Mouse (Mus musculus): ENCODE results near the gene Ifit1.
"Not testable (repeated sequence)": the region's sequence is repeated elsewhere in the genome, so short reads cannot be mapped to it uniquely, and the experiment has no call there.

The Ifit1 gene

DNA sequence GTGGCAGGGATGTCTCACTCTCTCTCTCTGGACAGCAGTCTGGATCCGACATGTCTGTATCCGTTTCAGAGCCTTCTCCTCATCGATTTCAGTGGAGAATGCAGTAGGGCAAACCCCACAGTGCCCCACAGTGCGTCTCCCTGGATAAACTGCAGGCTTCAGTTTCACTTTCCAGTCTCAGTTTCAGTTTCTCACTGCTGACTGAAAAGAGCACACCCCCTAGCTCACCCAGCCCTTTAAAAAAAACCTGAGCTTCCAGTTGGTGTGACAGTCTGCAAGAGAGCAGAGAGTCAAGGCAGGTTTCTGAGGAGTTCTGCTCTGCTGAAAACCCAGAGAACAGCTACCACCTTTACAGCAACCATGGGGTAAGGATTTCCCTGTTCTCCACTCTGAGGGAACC lies at the start of gene Ifit1, which contains the start of gene Ifit1bl2:
Ifit1 (plus strand) TSS at position 249 of the 400 bp plus-strand sequence.
Ifit1bl2 (minus strand) TSS at position 121 of the 400 bp plus-strand sequence.
- no peak for DNase-seq (ENCODE audit: low spot score in 2 of 2)

DNA sequence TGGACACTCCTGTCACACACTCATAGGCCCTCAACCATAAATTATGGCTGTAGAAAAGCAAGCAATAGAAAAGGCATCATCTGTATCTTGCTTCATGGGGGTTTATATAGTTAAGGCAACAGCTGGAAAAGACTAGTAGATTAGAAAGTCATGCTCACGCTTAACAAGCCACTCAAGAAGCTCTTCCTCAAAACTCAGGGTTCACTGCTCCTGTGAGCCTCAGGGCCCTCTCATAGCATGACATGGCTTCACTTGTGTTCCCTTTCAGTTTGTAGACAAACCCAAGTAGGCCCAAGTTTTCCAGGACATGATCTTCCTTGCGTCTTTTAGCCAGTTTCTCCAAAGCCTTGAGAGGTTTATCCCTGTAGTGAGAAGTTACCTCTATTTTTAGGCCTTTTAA lies 47.2 kb upstream of the Ifit1 start:
- DNase-seq (ENCODE audit: low spot score in 2 of 2): no peak

DNA sequence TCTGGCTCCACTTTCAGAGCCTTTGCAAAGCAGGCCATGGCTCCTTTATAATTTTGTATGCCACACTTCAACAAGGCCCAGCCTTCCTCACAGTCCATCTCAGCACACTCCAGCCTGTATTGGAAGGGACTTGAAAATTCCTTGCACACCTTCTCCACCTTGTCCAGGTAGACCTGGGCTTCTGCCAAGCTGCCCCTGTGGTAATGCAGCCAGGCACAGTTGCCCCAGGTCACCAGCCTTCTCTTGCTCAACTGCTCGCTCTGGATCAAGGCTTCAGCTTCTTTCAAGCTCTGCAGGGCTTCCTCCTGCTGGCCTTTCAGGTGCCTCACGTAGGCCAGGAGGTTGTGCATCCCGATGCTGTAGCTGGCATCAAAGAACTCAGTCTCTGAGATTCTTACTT lies 46.1 kb upstream of the Ifit1 start:
- DNase-seq (ENCODE audit: low spot score in 2 of 2): not testable (repeated sequence)

DNA sequence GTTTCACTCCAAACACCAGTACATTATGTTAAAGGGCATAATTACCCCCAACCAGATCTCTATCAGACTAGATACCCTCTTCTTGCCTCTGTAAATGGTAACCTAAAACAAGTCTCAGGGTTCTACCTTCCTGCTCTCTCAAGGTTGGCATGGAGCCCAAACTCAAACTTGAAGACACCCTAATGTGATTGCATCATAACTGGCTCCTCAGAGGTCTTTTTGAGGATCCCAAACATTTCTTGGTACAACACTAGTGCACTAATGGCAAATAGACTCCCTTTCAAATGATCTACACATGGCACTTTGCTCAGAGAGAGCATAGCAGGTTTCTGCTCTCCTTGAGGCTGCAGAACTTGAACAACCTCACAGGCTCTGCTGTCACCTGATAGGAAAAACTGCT lies 43.9 kb upstream of the Ifit1 start:
- no peak for DNase-seq (ENCODE audit: low spot score in 2 of 2)

DNA sequence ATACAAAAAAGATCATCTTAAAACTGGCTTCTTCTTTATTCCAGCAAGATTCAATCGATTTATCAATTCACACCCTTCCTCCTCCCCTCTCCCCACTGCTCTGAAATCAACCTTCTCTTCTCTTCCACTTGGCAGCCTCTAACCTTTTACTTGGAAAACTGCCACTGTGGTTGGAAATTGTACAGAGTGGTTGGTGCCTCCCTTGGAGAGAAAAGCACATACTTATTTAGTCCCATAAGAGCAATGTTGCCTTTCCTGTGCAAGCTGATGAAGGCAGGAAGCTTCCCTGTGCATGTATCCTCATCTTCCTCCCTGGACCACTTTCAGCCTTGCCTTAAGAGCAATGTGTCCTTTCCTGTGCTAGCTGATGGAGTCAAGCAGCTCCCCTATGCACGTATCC lies 42.3 kb upstream of the Ifit1 start:
- peak in 1 of 2 experiments; percentile 62 for DNase-seq (ENCODE audit: low spot score in 2 of 2)

DNA sequence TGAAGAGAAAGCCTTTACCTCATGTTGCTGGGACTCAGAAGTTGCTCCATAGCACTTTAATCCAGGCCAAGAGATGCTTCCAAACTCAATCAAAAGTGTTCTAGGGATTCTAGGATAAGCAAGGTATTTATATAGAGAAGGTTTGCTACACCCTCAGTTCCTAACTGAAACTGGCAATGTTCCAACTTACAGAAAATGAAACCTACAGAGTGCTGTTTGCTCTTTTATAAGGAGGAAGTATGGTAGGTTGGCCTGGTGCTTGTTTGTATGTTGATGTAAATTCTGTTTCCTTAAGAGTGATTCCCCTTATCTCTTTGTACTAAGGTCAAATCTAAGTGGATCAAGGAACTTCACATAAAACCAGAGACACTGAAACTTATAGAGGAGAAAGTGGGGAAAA lies 41.4 kb upstream of the Ifit1 start:
- DNase-seq (ENCODE audit: low spot score in 2 of 2): not testable (repeated sequence)

DNA sequence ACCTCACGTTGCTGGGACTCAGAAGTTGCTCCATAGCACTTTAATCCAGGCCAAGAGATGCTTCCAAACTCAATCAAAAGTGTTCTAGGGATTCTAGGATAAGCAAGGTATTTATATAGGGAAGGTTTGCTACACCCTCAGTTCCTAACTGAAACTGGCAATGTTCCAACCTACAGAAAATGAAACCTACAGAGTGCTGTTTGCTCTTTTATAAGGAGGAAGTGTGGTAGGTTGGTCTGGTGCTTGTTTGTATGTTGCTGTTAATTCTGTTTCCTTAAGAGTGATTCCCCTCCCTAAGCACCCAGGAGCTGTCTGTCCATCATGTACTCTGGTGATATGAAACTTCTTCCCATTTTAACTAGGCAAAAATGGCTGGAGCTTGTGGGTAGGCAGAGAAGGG lies 38.8 kb upstream of the Ifit1 start, which contains the start of gene Ifit1bl1:
Ifit1bl1 (minus strand) TSS at position 69 of the 400 bp plus-strand sequence.
- not testable (repeated sequence) for DNase-seq (ENCODE audit: low spot score in 2 of 2)

DNA sequence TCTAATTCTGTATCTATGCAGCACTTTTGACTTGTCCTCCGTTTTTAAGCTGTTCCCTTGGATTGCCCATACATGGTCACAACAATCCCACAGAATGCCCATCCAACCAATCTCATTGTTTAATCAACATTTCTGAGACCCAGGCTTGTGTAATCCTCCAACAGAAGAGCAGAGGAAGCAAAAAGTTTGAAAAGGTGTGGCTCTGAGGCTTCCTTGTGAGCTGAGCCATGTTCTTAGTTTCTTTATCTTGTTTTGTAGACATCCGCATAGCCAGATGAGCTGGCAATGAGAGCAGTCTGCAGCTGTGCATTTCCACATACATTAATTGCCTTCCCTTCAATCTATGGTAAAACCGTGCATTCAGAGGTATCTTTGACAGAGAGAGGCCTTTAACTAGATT lies 35.2 kb upstream of the Ifit1 start:
- DNase-seq (ENCODE audit: low spot score in 2 of 2): no peak

DNA sequence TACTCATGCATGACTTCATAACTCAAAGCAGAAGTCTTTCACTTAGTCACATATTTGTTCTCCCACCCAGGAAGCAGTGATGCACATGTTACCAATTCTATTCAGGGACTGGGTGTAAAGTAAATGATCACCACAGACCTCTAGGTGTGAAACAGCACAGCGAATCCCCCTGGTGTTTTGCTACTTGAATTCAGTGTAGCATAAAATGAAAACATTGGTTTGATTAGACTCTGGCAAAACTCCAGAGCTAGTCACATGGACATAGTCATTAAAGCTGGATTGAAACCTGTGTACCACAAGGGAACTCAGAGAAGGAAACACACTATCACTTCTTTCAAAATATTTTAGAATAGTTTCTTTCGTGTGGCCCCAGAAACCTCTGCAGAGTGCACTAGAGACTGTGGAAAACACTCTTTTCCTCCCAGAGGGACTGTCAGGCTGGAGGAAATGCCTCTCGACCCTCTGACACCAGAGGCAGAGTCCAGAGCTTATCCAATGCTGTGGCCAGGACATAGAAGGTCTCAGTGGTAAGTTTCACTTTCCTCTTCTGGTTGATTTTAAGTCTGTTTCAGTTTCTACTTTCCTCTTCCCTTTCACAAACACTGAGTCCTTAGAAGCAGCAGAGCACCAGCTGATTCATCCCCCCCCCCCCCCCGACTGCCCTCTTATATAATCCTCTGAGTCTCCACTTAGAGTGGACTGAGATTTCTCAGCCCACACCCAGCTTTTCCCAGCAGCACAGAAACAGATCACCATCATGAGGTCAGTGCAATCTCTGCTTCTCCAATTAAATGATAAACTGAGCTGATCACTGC lies 33.2 kb upstream of the Ifit1 start, which contains the start of gene Ifit3b:
Ifit3b (plus strand) TSS at position 734 of the 815 bp plus-strand sequence.
- DNase-seq (ENCODE audit: low spot score in 2 of 2): peak in 1 of 2 experiments; percentile 29

DNA sequence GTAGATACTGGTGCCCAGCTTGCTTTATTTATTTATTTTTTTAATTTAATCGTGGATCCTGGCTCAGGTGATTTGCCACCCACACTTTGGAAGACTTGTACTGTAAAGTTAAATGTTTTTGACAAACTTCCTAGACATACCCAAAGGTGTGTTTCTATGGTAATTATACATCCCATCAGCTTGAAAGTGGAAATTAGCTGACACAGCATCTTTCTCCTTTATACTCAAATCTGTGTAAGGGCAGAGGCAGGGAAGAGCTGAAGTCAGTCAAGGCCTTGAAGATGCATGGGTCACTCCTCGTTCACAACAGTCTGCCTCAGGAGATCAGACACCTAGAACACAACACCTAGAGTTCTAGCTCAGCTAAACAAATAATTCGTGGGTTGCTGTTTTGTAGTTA lies 30.6 kb upstream of the Ifit1 start:
- not testable (repeated sequence) for DNase-seq (ENCODE audit: low spot score in 2 of 2)

DNA sequence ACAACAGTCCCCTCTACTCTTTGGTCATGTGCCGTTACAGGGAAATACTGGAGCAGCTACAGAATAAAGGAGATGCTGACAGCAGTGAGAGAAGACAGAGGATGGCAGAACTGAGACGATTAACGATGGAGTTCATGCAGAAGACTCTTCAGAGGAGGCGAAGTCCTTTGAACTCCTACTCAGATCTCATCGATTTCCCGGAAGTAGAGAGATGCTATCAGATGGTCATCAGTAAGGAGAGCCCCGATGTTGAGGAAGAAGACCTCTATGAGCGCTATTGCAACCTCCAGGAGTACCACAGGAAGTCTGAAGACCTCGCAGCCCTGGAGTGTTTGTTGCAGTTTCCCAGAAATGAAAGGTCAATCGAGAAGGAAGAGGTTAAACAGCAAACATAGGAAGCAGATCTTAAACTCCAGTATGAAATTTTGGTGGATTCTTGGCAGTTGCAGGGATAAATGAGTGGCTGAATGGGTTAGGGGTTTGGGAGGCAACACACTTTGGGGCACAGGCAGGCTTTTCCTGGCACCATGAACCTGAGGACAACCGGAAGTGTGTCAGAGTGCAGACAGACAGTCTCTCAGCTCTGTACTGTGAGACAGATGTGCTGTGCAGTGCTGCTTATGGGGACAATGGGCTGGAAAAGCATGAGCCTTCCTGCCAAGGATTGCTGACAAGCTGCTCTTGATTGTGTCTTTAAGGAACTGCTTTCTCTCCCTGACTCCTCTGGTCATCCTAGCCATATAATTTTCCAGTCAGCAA lies 28.2 kb upstream of the Ifit1 start:
- not testable (repeated sequence) for DNase-seq (ENCODE audit: low spot score in 2 of 2)

DNA sequence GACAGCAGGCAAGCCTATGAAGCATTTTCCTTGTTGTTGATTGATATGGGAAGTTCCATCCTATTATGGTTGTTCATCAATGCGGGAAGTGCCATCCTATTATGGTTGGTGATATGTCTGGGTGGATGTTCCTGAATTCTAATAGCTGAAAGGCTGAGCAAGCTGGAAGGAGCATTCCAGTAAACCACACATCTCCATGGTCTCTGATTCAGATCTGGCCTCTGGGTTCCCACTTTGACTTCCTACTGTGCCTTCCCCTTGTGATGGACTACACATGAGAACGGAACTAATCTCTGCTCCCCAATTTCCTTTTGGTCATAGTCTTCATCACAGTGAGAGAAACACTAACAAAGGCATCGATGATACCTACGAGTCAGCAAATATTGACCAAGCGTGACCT lies 19.8 kb upstream of the Ifit1 start:
- no peak for DNase-seq (ENCODE audit: low spot score in 2 of 2)

DNA sequence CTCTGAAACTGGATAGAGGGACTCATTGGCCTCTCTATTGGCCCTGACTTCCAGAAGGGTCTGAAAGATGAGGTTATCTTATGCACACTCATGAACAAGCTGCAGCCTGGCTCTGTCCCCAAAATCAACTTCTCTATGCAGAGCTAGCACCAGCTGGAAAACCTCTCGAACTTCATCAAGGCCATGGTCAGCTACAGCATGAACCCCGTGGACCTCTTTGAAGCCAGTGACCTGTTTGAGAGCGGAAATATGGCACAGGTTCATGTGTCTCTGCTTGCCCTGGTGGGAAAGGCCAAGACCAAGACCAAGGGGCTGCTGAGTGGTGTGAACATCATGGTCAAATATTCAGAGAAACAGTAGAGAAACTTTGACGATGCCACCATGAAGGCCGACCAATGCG lies 16.9 kb upstream of the Ifit1 start:
- DNase-seq (ENCODE audit: low spot score in 2 of 2): no peak

DNA sequence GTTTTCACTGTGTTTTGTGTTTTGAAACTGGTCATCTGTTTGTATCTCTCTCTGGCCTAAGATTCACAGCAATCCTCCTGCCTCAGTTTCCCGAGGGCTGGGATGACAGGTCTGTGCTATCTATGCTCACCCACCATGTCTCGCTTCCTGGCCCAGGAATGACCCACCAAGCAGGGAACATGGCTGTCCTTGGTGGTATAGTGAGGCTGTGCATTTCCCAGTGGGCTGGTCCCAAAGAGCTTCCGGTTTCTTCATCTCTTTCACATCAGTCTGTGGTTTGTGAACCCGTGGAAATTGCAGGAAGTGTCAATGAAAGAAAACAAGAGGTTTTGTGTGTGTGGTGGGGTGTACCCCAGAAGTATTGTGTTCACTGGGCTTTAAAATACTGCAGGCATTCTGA lies 16.0 kb upstream of the Ifit1 start:
- no peak for DNase-seq (ENCODE audit: low spot score in 2 of 2)

DNA sequence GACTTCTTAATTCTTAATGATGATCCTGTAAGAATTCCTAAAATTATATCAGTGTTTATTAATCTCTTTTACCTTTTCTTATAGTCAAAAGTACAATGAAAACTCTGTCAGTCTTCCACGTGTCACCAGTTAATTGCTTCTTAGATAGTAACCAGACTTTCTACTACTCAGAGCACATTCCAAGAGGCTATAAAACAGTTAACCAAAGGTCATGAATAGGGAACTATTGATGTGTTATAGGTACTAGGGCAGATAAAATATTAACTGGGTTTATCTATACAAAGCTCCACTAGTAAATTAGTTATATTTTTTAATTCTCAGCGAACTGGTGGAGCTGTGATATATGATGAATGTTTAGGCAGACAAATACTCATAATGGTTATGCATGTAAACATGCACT lies 13.2 kb upstream of the Ifit1 start:
- DNase-seq (ENCODE audit: low spot score in 2 of 2): no peak

DNA sequence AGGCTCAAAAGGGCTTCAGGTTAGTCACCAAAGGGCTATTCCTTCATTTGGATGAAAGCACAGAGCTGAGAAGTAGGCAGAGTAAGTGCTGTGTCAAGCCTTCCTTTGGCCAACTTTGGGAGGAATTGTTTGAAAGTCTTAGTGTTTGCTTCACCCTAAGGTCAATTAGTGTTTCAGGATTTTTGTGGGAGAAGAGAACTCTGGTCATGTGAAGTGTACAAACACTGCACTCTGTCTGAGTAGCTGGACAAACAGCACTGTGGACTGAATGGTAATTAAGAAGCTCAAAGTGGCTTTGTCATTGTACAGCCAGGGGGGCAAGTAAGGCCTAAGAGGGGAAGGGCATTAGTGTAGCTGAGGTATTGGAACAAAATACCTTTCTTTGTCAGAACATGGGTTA lies 9.2 kb upstream of the Ifit1 start:
- no peak for DNase-seq (ENCODE audit: low spot score in 2 of 2)

DNA sequence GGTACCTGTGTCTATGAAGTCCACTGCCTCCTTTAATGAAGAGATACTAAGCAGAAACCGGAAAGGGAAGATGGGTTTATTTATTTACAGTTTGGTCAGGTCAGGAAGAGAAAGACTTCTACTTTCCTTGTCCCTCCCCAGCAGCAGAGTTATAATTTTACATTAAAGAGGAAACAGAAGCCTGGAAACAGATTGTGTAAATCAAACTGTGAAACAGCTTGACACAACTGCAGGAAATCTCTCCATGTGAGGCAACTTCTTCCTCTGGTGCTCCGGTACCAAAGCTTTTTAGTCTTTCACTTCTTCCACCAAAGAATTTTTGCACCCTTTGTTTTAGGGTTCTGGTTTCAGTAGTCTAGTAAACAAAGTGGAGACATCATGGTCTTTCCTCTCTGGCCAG lies 7.2 kb upstream of the Ifit1 start:
- no peak for DNase-seq (ENCODE audit: low spot score in 2 of 2)

DNA sequence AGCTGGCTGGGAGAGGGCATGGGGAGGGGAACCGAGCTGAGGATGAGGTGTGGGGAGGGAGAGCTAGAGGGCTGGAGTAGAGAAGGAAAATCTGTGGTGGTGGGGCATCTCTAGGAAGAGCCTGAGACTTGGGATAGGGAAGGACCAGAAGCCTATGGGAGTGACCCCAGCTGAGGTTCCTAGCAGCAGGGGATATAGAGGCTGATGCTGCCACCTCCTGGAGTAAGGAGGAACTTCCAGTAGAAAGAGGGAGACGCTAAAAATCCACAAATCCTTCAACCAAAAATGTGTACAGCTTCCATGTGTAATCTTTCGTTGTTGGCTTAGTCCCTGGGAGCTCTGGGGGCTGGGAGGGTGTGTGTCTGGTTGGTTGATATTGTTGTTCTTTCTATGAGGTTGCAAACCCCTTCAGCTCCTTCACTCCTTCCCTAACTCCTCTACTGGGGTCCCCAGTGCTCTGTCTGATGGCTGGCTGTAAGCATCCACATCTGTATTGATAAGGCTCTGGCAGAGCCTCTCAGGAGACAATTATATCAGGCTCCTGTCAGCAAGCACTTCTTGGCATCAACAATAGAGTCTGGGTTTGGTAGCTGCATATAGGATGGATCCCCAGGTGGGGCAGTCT lies 3.6 kb upstream of the Ifit1 start:
- DNase-seq (ENCODE audit: low spot score in 2 of 2): peak; percentile 30 to 51

DNA sequence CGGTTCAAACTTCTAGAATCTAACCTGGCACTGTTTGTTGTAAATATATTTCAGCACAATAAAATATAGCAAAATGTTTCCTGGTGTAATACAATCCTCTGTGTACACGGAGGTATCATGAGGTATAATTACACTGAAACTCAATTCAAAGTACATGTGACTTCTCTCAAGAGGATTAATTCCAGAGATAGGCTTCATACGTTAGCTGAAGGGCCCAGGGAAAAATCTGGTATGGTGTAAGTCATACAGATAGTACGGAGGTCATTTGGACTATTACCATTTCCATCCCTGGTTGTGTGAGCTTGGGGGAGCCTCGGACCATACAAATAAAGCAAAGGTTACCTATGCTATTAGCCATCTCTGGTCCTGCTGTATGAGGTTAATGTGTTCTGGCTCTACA lies 1.9 kb downstream of the Ifit1 start:
- no peak for DNase-seq (ENCODE audit: low spot score in 2 of 2)

DNA sequence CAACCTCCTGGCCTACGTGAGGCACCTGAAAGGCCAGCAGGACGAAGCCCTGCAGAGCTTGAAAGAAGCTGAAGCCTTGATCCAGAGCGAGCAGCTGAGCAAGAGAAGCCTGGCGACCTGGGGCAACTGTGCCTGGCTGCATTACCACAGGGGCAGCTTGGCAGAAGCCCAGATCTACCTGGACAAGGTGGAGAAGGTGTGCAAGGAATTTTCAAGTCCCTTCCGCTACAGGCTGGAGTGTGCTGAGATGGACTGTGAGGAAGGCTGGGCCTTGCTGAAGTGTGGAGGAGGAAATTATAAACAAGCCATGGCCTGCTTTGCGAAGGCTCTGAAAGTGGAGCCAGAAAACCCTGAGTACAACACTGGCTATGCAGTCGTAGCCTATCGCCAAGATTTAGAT lies 7.0 kb downstream of the Ifit1 start:
- not testable (repeated sequence) for DNase-seq (ENCODE audit: low spot score in 2 of 2)

DNA sequence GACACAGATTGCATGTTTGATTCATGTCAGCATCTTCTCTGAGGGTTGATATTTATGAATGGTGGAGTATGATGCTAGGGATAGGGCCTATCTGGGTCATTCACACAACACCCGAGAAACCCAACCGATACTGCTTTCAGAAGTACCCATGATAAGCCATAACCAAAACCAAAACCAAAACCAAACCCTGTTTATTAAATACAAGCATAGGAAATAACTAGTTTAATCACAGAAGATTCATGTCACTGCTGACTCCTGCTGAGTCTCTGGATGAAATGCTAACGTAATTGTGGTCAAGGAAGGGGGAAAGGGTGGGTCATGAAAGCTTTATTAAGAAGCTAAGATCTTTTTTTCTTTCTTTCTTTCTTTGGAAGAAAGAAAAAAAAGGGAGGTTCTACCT lies 9.6 kb downstream of the Ifit1 start:
- DNase-seq (ENCODE audit: low spot score in 2 of 2): no peak

DNA sequence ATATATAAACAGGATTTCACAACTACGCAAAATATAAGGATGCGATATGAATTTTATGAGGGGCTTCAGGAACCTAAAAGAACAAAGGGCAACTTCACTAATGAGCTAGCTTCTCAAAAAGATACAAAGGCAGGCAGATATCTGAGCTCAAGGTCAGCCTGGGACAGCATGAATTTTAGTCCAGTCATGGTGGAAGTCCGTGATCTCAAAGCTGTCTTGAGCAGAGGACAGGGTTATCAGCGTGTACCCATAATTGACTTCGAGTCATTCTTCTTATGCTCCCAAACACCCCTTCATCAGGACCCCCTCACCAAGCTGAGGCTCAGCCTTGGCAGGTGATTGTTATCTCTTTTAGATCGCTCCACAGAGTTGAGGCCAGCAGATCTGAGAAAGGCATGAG lies 10.3 kb downstream of the Ifit1 start:
- DNase-seq (ENCODE audit: low spot score in 2 of 2): no peak
